Mouse (Mus musculus) kidney, embryonic 14.5 days (tissue): ENCODE measurements around the gene Rras2. TPM values are rescaled to one million over a fixed set of nuclear protein-coding genes. Genes with fewer than 3 reads are reported as not detected.
A peak's percentile ranks its signal among the peaks of the same experiment; 100 is the strongest.

Source experiments
- ATAC-seq: fragments of 200-750 bp; cut with Nextera tagmentation; 2 replicates; pipeline ENCODE4 v1.8.0; 2017; ENCODE audit warnings: moderate number of reproducible peaks, mild to moderate bottlenecking, moderate TSS enrichment, moderate library complexity; ENCODE audit not compliant: low FRiP score, low TSS enrichment
- H3K27ac ChIP-seq: fragments of 300-500 bp; sonication (generic); 2 replicates; pipeline ENCODE4 v1.5.1; 2014; ENCODE audit warnings: low read depth, mild to moderate bottlenecking, low read length, moderate library complexity, mixed read lengths
- H3K27me3 ChIP-seq: fragments of 300-500 bp; sonication (generic); 2 replicates; pipeline ENCODE4 v1.6.1; 2014; ENCODE audit warnings: mild to moderate bottlenecking, low read length; ENCODE audit not compliant: control insufficient read depth, insufficient read depth
- H3K36me3 ChIP-seq: fragments of 300-500 bp; sonication (generic); 2 replicates; pipeline ENCODE4 v1.6.1; 2014; ENCODE audit warnings: low read length, mixed read lengths; ENCODE audit not compliant: control insufficient read depth, insufficient read depth
- H3K4me1 ChIP-seq: fragments of 300-500 bp; sonication (generic); 2 replicates; pipeline ENCODE4 v1.6.1; 2014; ENCODE audit warnings: low read length, mixed read lengths; ENCODE audit not compliant: control insufficient read depth, insufficient read depth
- H3K4me2 ChIP-seq: fragments of 300-500 bp; sonication (generic); replicated peaks from 2 replicates; pipeline ENCODE4 v1.6.1; 2014; ENCODE audit warnings: low read depth, mild to moderate bottlenecking, low read length
- H3K4me3 ChIP-seq: fragments of 300-500 bp; sonication (generic); 2 replicates; pipeline ENCODE4 v1.5.1; 2014; ENCODE audit warnings: mild to moderate bottlenecking, low read length
- H3K9ac ChIP-seq: fragments of 300-500 bp; sonication (generic); 2 replicates; pipeline ENCODE4 v1.6.1; 2014; ENCODE audit warnings: low read depth, mild to moderate bottlenecking, low read length, moderate library complexity
- H3K9me3 ChIP-seq: fragments of 300-500 bp; sonication (generic); 2 replicates; pipeline ENCODE4 v1.6.1; 2016; ENCODE audit warnings: low read length; ENCODE audit not compliant: control insufficient read depth
- WGBS: fragments of 180-500 bp; shearing (Covaris S2); extraction: QIAGEN DNeasy Blood & Tissue Kit; methylation state at CpG from one replicate; pipeline ENCODE4 v1.1.7; 2014; 5-methylcytosine and 5-hydroxymethylcytosine counted together
- polyA plus RNA-seq: library from polyadenylated mRNA; unstranded; fragments of >200 nt; fragmentation: Nextera tagmentation; extraction: Ambion mirVana; gene quantifications from 2 replicates; pipeline ENCODE4 v1.2.1, GENCODE M21; 2014

Rras2 gene
- polyA plus RNA-seq, 1 experiment from 2014 or later = 46.4 TPM

DNA sequence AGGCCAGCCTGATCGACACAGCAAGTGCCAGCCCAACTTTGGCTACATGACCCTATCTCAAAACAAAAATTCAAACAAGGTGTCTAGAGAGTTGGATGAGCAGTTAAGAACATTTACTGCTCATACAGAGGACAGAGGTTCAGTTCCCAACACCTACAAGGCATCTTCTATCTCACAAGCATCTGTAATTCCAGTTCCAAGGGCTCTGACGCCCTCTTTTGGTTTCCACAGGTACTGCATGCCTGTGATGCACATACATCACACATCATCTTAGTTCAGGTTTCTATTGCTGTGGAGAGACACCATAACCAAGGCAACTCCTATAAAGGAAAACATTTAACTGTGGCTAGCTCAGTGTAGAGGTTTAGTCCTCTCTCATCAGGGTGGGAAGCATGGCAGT is 11.7 kb upstream of the Rras2 start:
- Histone ChIP-seq H3K27me3 (no peaks in the 10 kb centered on the region), H3K27ac (no peak overlapping the region), H3K4me3 (no peak overlapping the region), H3K36me3 (no peaks in the 10 kb centered on the region), H3K4me2 (no peak overlapping the region), H3K9ac (no peak overlapping the region), H3K4me1 (no peaks in the 10 kb centered on the region), H3K9me3 (no peaks in the 10 kb centered on the region)
- 61% methylated on average over 2 of the region's 2 CpGs for WGBS
- no peak for ATAC-seq

DNA sequence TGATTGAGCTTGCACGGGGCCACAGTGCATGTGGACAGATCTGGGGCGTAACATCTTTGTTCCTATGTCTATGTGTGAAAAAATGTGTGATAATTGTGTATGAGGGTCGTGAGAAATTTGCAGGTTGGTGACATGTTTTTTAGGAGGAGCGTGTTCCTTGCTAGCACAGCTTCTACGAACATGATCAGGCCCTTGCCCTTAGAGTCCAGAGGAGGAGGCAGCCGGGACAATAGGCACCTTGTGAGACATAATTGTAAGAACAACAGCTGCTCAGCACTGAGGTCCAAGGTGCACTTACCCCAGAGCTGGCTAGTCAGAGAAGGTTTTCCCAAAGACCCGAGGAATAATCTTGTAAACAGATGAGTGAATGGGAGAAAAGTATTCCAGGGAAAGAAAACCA is 599 bp upstream of the Rras2 start:
- Histone ChIP-seq H3K9ac (no peak overlapping the region), H3K9me3 (no peaks in the 10 kb centered on the region), H3K4me2 (peak overlapping the region; percentile 70; the same call in 1 of the 2 replicates), H3K4me3 (peak overlapping the region; percentile 83; the same call in 1 of the 2 replicates), H3K36me3 (no peaks in the 10 kb centered on the region), H3K27me3 (no peaks in the 10 kb centered on the region), H3K4me1 (no peaks in the 10 kb centered on the region), H3K27ac (no peak overlapping the region)
- no peak for ATAC-seq
- WGBS = 36% methylated on average over 7 of the region's 7 CpGs

DNA sequence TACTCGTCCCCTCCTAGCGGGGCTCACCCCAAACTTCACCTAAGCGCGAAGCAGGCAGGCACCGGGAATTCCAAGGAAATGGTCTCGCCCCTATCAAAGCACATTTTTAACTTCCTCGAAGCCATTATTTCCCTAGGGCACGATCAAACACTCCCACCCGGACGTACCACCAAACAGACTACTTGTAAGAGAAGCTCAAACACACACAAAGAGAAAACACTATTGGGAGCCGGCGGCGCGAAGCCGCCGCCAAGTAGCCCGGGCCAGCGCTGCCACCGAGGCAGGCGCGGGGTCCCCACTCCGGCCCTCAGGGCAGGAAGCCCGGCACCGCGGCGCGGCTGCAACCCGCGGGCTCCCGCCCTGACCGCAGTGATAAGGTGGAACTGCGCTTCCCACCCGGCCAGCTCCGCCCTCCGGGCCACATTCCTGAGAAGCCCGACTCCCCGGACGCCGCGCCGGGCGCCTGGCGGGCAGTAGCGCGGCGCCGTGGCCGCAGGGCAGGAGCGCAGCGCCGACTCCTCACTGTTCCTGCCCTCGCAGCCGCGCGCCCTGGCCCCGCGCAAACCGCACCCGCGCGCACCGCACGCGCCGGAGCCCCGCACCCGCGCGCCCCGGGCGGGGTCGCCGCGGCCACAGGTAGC is 750 bp downstream of the Rras2 start:
- no peaks in the 10 kb centered on the region for H3K27me3 ChIP-seq
- no peaks in the 10 kb centered on the region for H3K36me3 ChIP-seq
- H3K9me3 ChIP-seq = no peaks in the 10 kb centered on the region
- H3K4me3 ChIP-seq = peak overlapping the region; percentile 83
- under 1% methylated on average over 57 of the region's 74 CpGs for WGBS
- H3K27ac ChIP-seq = peak overlapping the region; percentile 96
- peak overlapping the region; percentile 88 for H3K9ac ChIP-seq
- peak overlapping the region; percentile 70 for H3K4me2 ChIP-seq
- ATAC-seq = peak; percentile 83
- no peaks in the 10 kb centered on the region for H3K4me1 ChIP-seq

DNA sequence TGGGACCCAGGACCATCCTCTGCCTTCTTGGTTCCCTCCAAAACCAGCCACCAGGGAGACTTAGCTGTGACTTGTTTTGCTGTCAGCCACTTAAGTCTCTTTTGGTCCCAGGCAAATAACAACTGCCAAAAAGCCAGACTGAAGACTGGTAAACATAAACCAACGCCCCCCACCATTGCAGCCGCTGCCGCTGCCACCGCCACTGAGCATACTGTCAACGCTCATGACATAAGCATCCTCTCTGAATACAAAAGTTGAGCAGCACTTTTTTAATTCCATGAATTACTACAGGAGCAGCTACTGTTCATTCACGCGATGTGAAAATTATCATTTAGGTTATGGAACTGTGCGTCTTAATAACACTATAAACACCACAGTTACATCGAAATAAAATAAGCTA is 1.6 kb downstream of the Rras2 start:
- no peak for ATAC-seq
- Histone ChIP-seq H3K4me2 (peak overlapping the region; percentile 70), H3K27ac (no peak overlapping the region), H3K27me3 (no peaks in the 10 kb centered on the region), H3K4me1 (no peaks in the 10 kb centered on the region), H3K9me3 (no peaks in the 10 kb centered on the region), H3K36me3 (no peaks in the 10 kb centered on the region), H3K9ac (peak overlapping the region; percentile 88; the same call in 1 of the 2 replicates), H3K4me3 (peak overlapping the region; percentile 83)
- WGBS = 23% methylated on average over 9 of the region's 9 CpGs

DNA sequence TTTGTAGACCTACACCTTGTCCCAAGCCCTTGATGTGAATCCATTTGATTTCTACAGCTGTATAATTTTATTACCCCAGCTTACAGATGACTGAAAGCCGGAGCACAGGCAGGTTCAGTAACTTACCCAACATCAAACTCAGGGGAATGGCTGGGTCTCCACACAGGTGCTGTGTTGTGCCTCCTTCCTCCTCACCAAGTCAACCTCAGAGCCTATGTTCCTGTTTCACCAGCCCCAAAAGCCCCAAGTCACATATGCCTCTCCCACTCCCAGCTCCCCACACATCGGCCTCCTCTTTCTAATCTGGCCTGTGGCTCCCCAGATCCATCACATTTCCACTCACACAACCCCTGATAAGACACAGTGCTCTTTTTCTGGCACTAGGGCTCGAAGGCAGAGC is 2.6 kb downstream of the Rras2 start:
- H3K4me2 ChIP-seq = no peak overlapping the region
- H3K9me3 ChIP-seq = no peaks in the 10 kb centered on the region
- no peak for ATAC-seq
- no peak overlapping the region for H3K27ac ChIP-seq
- 76% methylated on average over 3 of the region's 3 CpGs for WGBS
- no peak overlapping the region for H3K9ac ChIP-seq
- no peaks in the 10 kb centered on the region for H3K27me3 ChIP-seq
- H3K4me3 ChIP-seq = no peak overlapping the region
- no peaks in the 10 kb centered on the region for H3K4me1 ChIP-seq
- no peaks in the 10 kb centered on the region for H3K36me3 ChIP-seq

DNA sequence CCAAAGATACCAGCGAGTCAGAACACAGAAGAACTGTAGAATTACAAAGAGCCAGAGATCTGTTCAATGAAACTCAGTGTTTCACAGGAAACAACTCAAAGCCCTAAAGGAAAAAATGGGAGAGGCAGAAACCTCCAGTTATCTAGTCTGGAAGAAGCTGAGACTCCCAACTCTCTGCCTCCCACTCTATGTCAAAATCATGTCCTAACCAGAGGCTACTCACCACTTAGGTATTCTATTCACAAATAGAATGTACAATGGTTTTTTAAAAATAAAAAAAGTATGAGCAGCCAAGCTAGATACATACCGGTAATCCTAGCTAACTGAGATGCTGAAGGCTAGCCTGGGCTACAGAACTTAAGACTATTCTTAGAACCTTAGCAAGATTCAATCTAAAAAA is 3.3 kb downstream of the Rras2 start:
- Histone ChIP-seq H3K9me3 (no peaks in the 10 kb centered on the region), H3K4me2 (no peak overlapping the region), H3K4me3 (no peak overlapping the region), H3K4me1 (no peaks in the 10 kb centered on the region), H3K27ac (no peak overlapping the region), H3K36me3 (no peaks in the 10 kb centered on the region), H3K27me3 (no peaks in the 10 kb centered on the region), H3K9ac (no peak overlapping the region)
- WGBS = 97% methylated on average over 2 of the region's 2 CpGs
- ATAC-seq = no peak

DNA sequence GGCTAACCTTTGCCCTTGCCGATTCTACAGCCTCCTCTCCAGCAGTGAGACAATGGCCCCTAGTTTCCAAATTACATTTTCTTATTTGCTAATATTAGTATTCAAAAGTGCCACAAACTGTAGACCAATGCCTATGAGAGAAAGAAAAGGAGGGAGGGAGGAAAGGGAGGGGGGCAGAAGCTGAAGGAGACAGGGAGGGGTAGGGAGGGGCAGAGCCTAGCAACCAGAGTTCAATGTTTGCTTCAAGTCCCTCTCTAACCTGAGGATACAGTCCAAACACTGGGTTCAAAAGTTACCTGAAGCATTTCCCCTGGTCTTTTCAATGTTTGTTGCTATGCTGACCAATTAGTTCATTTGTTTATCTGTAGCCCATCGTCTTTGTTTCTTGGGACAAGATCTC is 7.1 kb downstream of the Rras2 start:
- 85% methylated on average over 2 of the region's 2 CpGs for WGBS
- Histone ChIP-seq H3K27me3 (no peaks in the 10 kb centered on the region), H3K4me3 (no peak overlapping the region), H3K9me3 (no peaks in the 10 kb centered on the region), H3K9ac (no peak overlapping the region), H3K36me3 (no peaks in the 10 kb centered on the region), H3K27ac (no peak overlapping the region), H3K4me2 (no peak overlapping the region), H3K4me1 (no peaks in the 10 kb centered on the region)
- ATAC-seq = no peak

DNA sequence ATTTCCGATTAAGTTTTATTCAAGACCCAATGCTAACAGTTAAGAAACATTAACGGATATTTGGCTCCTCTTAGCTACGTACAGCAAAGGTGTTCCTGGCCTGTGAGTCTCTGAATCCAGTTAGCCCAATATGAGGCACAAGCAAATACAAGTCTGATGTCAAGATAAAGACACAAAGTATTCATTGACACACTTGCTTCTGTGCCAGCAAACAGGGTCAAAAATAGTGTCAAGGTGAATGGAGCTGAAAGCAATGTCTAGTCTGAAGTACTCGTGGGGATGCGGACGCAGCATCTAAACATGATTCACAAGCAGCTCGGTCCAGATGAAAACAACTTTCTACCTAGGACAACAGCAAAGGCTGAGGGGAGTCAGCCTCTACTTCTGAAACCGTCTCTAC is 11.7 kb downstream of the Rras2 start:
- Histone ChIP-seq H3K36me3 (no peaks in the 10 kb centered on the region), H3K4me1 (0 out of 2 replicates have a peak, but pooled peaks cover 4% of the 10 kb centered on the region), H3K9me3 (no peaks in the 10 kb centered on the region), H3K4me2 (no peak overlapping the region), H3K4me3 (no peak overlapping the region), H3K27ac (no peak overlapping the region), H3K27me3 (no peaks in the 10 kb centered on the region), H3K9ac (no peak overlapping the region)
- WGBS = 86% methylated on average over 8 of the region's 8 CpGs
- ATAC-seq = no peak

DNA sequence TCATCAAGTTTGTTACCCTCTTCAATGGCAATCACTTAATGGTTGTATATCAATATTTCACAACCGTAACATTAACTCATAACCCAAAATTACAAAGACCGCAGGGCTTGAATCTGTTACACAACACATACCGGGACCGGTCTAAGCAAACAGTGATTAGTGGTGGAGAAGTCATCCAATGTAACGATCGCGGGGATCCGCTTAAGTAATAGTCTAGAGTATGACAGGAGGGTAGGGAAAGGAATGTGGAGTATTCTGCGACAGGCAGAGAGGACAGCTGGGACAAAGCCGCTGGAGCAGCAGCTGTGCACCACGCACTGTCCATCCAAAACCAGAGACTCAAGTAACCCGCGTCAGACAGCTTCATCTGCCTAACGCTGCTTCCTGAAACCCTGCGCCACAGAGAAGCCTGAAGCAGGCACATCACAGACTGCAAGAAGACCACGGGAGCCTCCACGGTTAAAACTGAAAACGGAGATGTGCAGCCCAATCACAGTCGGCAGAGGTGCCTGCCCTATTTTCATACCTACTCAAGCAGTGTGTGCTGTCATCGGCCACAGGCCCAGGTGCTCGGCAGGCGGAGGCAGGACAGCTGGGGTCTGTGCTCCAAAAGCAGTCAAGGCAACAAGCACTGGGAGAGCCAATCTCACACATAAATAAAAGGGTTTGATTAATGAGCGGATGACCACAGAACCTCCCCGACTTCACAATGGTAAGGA is 13.8 kb downstream of the Rras2 start:
- H3K9me3 ChIP-seq = no peaks in the 10 kb centered on the region
- 0 out of 2 replicates have a peak, but pooled peaks cover 5% of the 10 kb centered on the region for H3K4me1 ChIP-seq
- H3K4me3 ChIP-seq = no peak overlapping the region
- no peaks in the 10 kb centered on the region for H3K36me3 ChIP-seq
- ATAC-seq = no peak
- no peak overlapping the region for H3K9ac ChIP-seq
- no peak overlapping the region for H3K27ac ChIP-seq
- no peak overlapping the region for H3K4me2 ChIP-seq
- WGBS = 66% methylated on average over 24 of the region's 24 CpGs
- H3K27me3 ChIP-seq = no peaks in the 10 kb centered on the region
